Mouse (Mus musculus) CH12.LX (cell line): ENCODE data around the gene Fbxo42. TPM values are rescaled to one million over a fixed set of nuclear protein-coding genes. Genes with fewer than 3 reads are reported as not detected.

Experiments
- DNase-seq: peaks from one replicate; pipeline ENCODE4 v3.0.0-alpha.2; 2013; ENCODE audit errors: extremely low read depth
- H3K27ac ChIP-seq: 2 replicates; pipeline ENCODE4 v1.5.1; 2012; ENCODE audit warnings: low read depth, mild to moderate bottlenecking, control low read depth, moderate library complexity; ENCODE audit not compliant: insufficient read depth
- H3K27me3 ChIP-seq: replicated peaks from 2 replicates; pipeline ENCODE3; 2012; ENCODE audit warnings: inconsistent platforms
- H3K36me3 ChIP-seq, 2 experiments: replicated peaks in 1 of 2; 2 replicates each; pipeline versions ENCODE3 to v1.6.1; 2012; ENCODE audit warnings: inconsistent platforms in 1 of 2, low read length in 1 of 2, mild to moderate bottlenecking in 1 of 2, mixed read lengths in 1 of 2, moderate library complexity in 1 of 2; ENCODE audit not compliant: control insufficient read depth in 1 of 2, insufficient read depth in 1 of 2
- H3K4me1 ChIP-seq, 2 experiments: 2 replicates each; pipeline ENCODE4 v1.6.1; 2012; ENCODE audit warnings: inconsistent platforms in 1 of 2, moderate library complexity in 1 of 2; ENCODE audit not compliant: insufficient read depth in 2 of 2, control insufficient read depth in 1 of 2
- H3K4me2 ChIP-seq: 2 replicates; pipeline ENCODE4 v1.6.1; 2012; ENCODE audit warnings: low read depth, mild to moderate bottlenecking, control low read depth; ENCODE audit not compliant: poor library complexity, insufficient read depth, severe bottlenecking
- H3K4me3 ChIP-seq, 3 experiments: fragments of 150-350 bp in 1 of 3; sonication (generic) in 1 of 3; replicated peaks in 1 of 3; 2 replicates each; pipeline versions ENCODE3 to v1.5.1; 2011 to 2012; ENCODE audit warnings: low read depth in 2 of 3, low read length in 2 of 3, mild to moderate bottlenecking in 2 of 3, moderate library complexity in 2 of 3, control low read depth in 1 of 3, improper control_type of control experiment in 1 of 3, inconsistent platforms in 1 of 3, mixed read lengths in 1 of 3; ENCODE audit not compliant: poor library complexity in 1 of 3
- H3K79me2 ChIP-seq: replicated peaks from 2 replicates; pipeline ENCODE4 v1.6.1; 2012; ENCODE audit warnings: mild to moderate bottlenecking, moderate library complexity; ENCODE audit not compliant: control insufficient read depth, poor library complexity, insufficient read depth, severe bottlenecking; ENCODE audit errors: extremely low read depth
- H3K9ac ChIP-seq: 2 replicates; pipeline ENCODE4 v1.6.1; 2012; ENCODE audit warnings: low read depth, mild to moderate bottlenecking, control low read depth, moderate library complexity; ENCODE audit not compliant: insufficient read depth
- H3K9me3 ChIP-seq: replicated peaks from 2 replicates; pipeline ENCODE3; 2012; ENCODE audit warnings: low read length, inconsistent platforms, mixed read lengths
- CTCF ChIP-seq, 2 experiments: IDR thresholded peaks in 1 of 2; conservative IDR thresholded peaks in 1 of 2; 2 replicates each; pipeline ENCODE4 v1.5.1; 2011 to 2012; ENCODE audit warnings: low read depth in 2 of 2, low read length in 2 of 2, improper control_type of control experiment in 1 of 2, inconsistent platforms in 1 of 2, mild to moderate bottlenecking in 1 of 2, moderate library complexity in 1 of 2
- E2F4 ChIP-seq: IDR thresholded peaks from 2 replicates; pipeline ENCODE4 v1.6.1; 2011; ENCODE audit warnings: low read depth, low read length, improper control_type of control experiment; ENCODE audit not compliant: insufficient replicate concordance
- ELF1 ChIP-seq: IDR thresholded peaks from 2 replicates; pipeline ENCODE4 v1.6.1; 2014; ENCODE audit warnings: low read depth, mild to moderate bottlenecking, inconsistent platforms, low read length, improper control_type of control experiment
- EP300 ChIP-seq: IDR thresholded peaks from 2 replicates; pipeline ENCODE4 v1.6.1; 2011; ENCODE audit warnings: low read length, improper control_type of control experiment
- GABPA ChIP-seq: IDR thresholded peaks from 2 replicates; pipeline ENCODE4 v1.6.1; 2012; ENCODE audit warnings: low read depth, low read length, improper control_type of control experiment, inconsistent platforms; ENCODE audit not compliant: insufficient replicate concordance
- IRF4 ChIP-seq: IDR thresholded peaks from 2 replicates; pipeline ENCODE4 v1.6.1; 2014; ENCODE audit warnings: low read depth, mild to moderate bottlenecking, inconsistent platforms, low read length, improper control_type of control experiment
- JUN ChIP-seq: IDR thresholded peaks from 2 replicates; pipeline ENCODE4 v1.6.1; 2011; ENCODE audit warnings: low read depth, mild to moderate bottlenecking, low read length, improper control_type of control experiment, moderate library complexity; ENCODE audit not compliant: insufficient read depth
- JUND ChIP-seq: conservative IDR thresholded peaks from 2 replicates; pipeline ENCODE4 v1.6.1; 2011; ENCODE audit warnings: low read depth, low read length, improper control_type of control experiment
- KAT2A ChIP-seq: IDR thresholded peaks from 2 replicates; pipeline ENCODE4 v1.6.1; 2012; ENCODE audit warnings: low read length, improper control_type of control experiment, inconsistent platforms; ENCODE audit not compliant: insufficient replicate concordance
- MAZ ChIP-seq: IDR thresholded peaks from 2 replicates; pipeline ENCODE4 v1.6.1; 2012; ENCODE audit warnings: low read depth, mild to moderate bottlenecking, inconsistent platforms, low read length, improper control_type of control experiment, moderate library complexity
- MEF2A ChIP-seq: IDR thresholded peaks from 2 replicates; pipeline ENCODE4 v1.6.1; 2014; ENCODE audit warnings: low read depth, mild to moderate bottlenecking, inconsistent platforms, low read length, improper control_type of control experiment, borderline replicate concordance
- MXI1 ChIP-seq: IDR thresholded peaks from 2 replicates; pipeline ENCODE4 v1.6.1; 2011; ENCODE audit warnings: mild to moderate bottlenecking, low read depth, low read length, improper control_type of control experiment
- NELFE ChIP-seq: IDR thresholded peaks from 2 replicates; pipeline ENCODE4 v1.6.1; 2011; ENCODE audit warnings: low read depth, low read length, improper control_type of control experiment
- PAX5 ChIP-seq: IDR thresholded peaks from 2 replicates; pipeline ENCODE4 v1.6.1; 2012; ENCODE audit warnings: low read length, inconsistent platforms, mixed read lengths
- RAD21 ChIP-seq: IDR thresholded peaks from 2 replicates; pipeline ENCODE4 v1.6.1; 2011; ENCODE audit warnings: low read depth, mild to moderate bottlenecking, low read length, improper control_type of control experiment, moderate library complexity
- RCOR1 ChIP-seq: conservative IDR thresholded peaks from 2 replicates; pipeline ENCODE4 v1.6.1; 2012; ENCODE audit warnings: low read depth, mild to moderate bottlenecking, inconsistent platforms, low read length, improper control_type of control experiment
- SIN3A ChIP-seq: IDR thresholded peaks from 2 replicates; pipeline ENCODE4 v1.6.1; 2012; ENCODE audit warnings: low read length, improper control_type of control experiment, inconsistent platforms
- USF1 ChIP-seq: IDR thresholded peaks from 2 replicates; pipeline ENCODE4 v1.6.1; 2014; ENCODE audit warnings: low read depth, mild to moderate bottlenecking, inconsistent platforms, low read length, improper control_type of control experiment
- USF2 ChIP-seq: conservative IDR thresholded peaks from 2 replicates; pipeline ENCODE4 v1.6.1; 2011; ENCODE audit warnings: low read depth, low read length, improper control_type of control experiment
- ZC3H11A ChIP-seq: IDR thresholded peaks from 2 replicates; pipeline ENCODE4 v1.6.1; 2012; ENCODE audit warnings: low read depth, mild to moderate bottlenecking, inconsistent platforms, low read length, improper control_type of control experiment
- ZMIZ1 ChIP-seq: IDR thresholded peaks from 2 replicates; pipeline ENCODE4 v1.6.1; 2012; ENCODE audit warnings: low read depth, mild to moderate bottlenecking, inconsistent platforms, low read length, improper control_type of control experiment
- dilution Hi-C: fragments of 300-500 bp; cut with MboI; formaldehyde crosslinking; loops from 2 replicates; pipeline ENCODE4 v1.14.3; 2020; ENCODE audit warnings: low sequenced_read_pairs; ENCODE audit not compliant: extremely low pct_unique_long_range_greater_than_20kb, extremely low pct_ligation_motif_present
- in situ Hi-C: fragments of 300-500 bp; cut with MboI; formaldehyde crosslinking; loops from 3 replicates; pipeline ENCODE4 v1.14.3; 2019; ENCODE audit warnings: low sequenced_read_pairs, low pct_ligation_motif_present, low pct_unique_long_range_greater_than_20kb, mixed read lengths
- polyA plus RNA-seq: library from polyadenylated mRNA; unstranded; fragments of >175 nt; gene quantifications from 2 replicates; pipeline ENCODE4 v1.2.1, GENCODE M21; 2012; ENCODE audit warnings: low read depth; ENCODE audit not compliant: insufficient read length
- total RNA-seq, 2 experiments: library from RNA; depleted of rRNA; stranded (reverse); fragments of 300-350 nt in 1 of 2; fragments of >200 nt in 1 of 2; gene quantifications; 2 replicates each; pipeline ENCODE4 v1.2.3; 2012 to 2014

Gene Fbxo42
- total and polyA plus RNA-seq, 3 experiments, result 9.8 to 16.5 (median 14.4) TPM

GRCm38 (mm10) chr4:141251071-141251470 lies 103.4 kb downstream of the Fbxo42 start:
- no peak overlapping the region for H3K4me2 ChIP-seq
- H3K9ac ChIP-seq, result no peak overlapping the region
- peaks cover 12 to 14% of the 10 kb centered on the region in 2 experiments for H3K4me1 ChIP-seq
- H3K79me2 ChIP-seq, result no peaks in the 10 kb centered on the region
- H3K36me3 ChIP-seq, result no peaks in the 10 kb centered on the region
- TF ChIP-seq NELFE (no peak), MAZ (no peak), ZMIZ1 (no peak), MXI1 (no peak), ZC3H11A (no peak), JUND (no peak), IRF4 (no peak), ELF1 (no peak), CTCF (conservative IDR thresholded peaks at IDR 0.05 in 1 of 2, IDR thresholded peaks at IDR 0.05 in 1 of 2; ENCODE audit: low read depth in 2 of 2, low read length in 2 of 2) (no peak), E2F4 (no peak), GABPA (no peak), MEF2A (no peak), KAT2A (no peak), RCOR1 (no peak), EP300 (no peak), USF1 (no peak), PAX5 (no peak), USF2 (no peak), SIN3A (no peak)
- peaks cover 89% of the 10 kb centered on the region for H3K27me3 ChIP-seq
- H3K27ac ChIP-seq, result no peak overlapping the region
- in situ Hi-C loops (no loop called here), dilution Hi-C loops (no loop called here)
- peaks cover 10% of the 10 kb centered on the region for H3K9me3 ChIP-seq
- DNase-seq, result no peak
- H3K4me3 ChIP-seq, result no peak overlapping the region

GRCm38 (mm10) chr4:141252641-141253040 lies 104.9 kb downstream of the Fbxo42 start:
- Histone ChIP-seq H3K27me3 (peaks cover 84% of the 10 kb centered on the region), H3K27ac (no peak overlapping the region), H3K9ac (no peak overlapping the region), H3K4me2 (no peak overlapping the region), H3K36me3 (no peaks in the 10 kb centered on the region), H3K4me3 (no peak overlapping the region), H3K9me3 (peaks cover 8% of the 10 kb centered on the region), H3K4me1 (peaks cover 0 to 2% of the 10 kb centered on the region in 2 experiments; a peak in 2 of 4 replicates), H3K79me2 (no peaks in the 10 kb centered on the region)
- in situ Hi-C loops, result no loop called here
- DNase-seq, result peak; percentile 30
- dilution Hi-C loops, result no loop called here
- TF ChIP-seq CTCF (conservative IDR thresholded peaks at IDR 0.05 in 1 of 2, IDR thresholded peaks at IDR 0.05 in 1 of 2; ENCODE audit: low read depth in 2 of 2, low read length in 2 of 2) (peak in 1 of 2 experiments; percentile 60; a peak in 2 of 4 replicates), MEF2A (no peak), USF1 (no peak), RAD21 (peak; percentile 43), JUN (no peak)

Other genes starting within 250 kb of the Fbxo42 start
- 0.04 TPM in 1 of 2 replicates, not detected in the other for gene Padi2, start 241.6 kb upstream of the Fbxo42 start, total RNA-seq (2012; rRNA removed)
- gene Padi2, start 241.6 kb upstream of the Fbxo42 start, total RNA-seq (2014; rRNA removed), result 0.04 TPM in 1 of 2 replicates, not detected in the other
- not detected in 2 replicates for gene Padi2, start 241.6 kb upstream of the Fbxo42 start, polyA plus RNA-seq
- gene Sdhb, start 186.7 kb upstream of the Fbxo42 start, total RNA-seq (2012; rRNA removed), result 184 and 188 TPM in 2 replicates
- 178 and 190 TPM in 2 replicates for gene Sdhb, start 186.7 kb upstream of the Fbxo42 start, total RNA-seq (2014; rRNA removed)
- gene Sdhb, start 186.7 kb upstream of the Fbxo42 start, polyA plus RNA-seq, result 156 and 162 TPM in 2 replicates
- gene Atp13a2, start 161.0 kb upstream of the Fbxo42 start, total RNA-seq (2012; rRNA removed), result 47.6 and 48.5 TPM in 2 replicates
- gene Atp13a2, start 161.0 kb upstream of the Fbxo42 start, total RNA-seq (2014; rRNA removed), result 22.2 and 24.8 TPM in 2 replicates
- 44.2 and 54.7 TPM in 2 replicates for gene Atp13a2, start 161.0 kb upstream of the Fbxo42 start, polyA plus RNA-seq
- not detected in 2 replicates for gene Mfap2, start 137.5 kb upstream of the Fbxo42 start, total RNA-seq (2012; rRNA removed)
- not detected in 2 replicates for gene Mfap2, start 137.5 kb upstream of the Fbxo42 start, total RNA-seq (2014; rRNA removed)
- not detected in 2 replicates for gene Mfap2, start 137.5 kb upstream of the Fbxo42 start, polyA plus RNA-seq
- 5.9 and 8.3 TPM in 2 replicates for gene Crocc, start 87.4 kb upstream of the Fbxo42 start, total RNA-seq (2012; rRNA removed)
- 3.5 and 4.3 TPM in 2 replicates for gene Crocc, start 87.4 kb upstream of the Fbxo42 start, total RNA-seq (2014; rRNA removed)
- gene Crocc, start 87.4 kb upstream of the Fbxo42 start, polyA plus RNA-seq, result 4.8 and 8.6 TPM in 2 replicates
- gene Necap2, start 69.6 kb upstream of the Fbxo42 start, total RNA-seq (2012; rRNA removed), result 32.6 and 38.9 TPM in 2 replicates
- gene Necap2, start 69.6 kb upstream of the Fbxo42 start, total RNA-seq (2014; rRNA removed), result 34.8 and 41.0 TPM in 2 replicates
- 41.7 and 45.1 TPM in 2 replicates for gene Necap2, start 69.6 kb upstream of the Fbxo42 start, polyA plus RNA-seq
- not detected in 2 replicates for gene Spata21, start 59.6 kb upstream of the Fbxo42 start, total RNA-seq (2012; rRNA removed)
- not detected in 2 replicates for gene Spata21, start 59.6 kb upstream of the Fbxo42 start, total RNA-seq (2014; rRNA removed)
- not detected in 2 replicates for gene Spata21, start 59.6 kb upstream of the Fbxo42 start, polyA plus RNA-seq
- gene Szrd1, start 8.1 kb upstream of the Fbxo42 start, total RNA-seq (2012; rRNA removed), result 82.5 and 106 TPM in 2 replicates
- 77.8 and 80.9 TPM in 2 replicates for gene Szrd1, start 8.1 kb upstream of the Fbxo42 start, total RNA-seq (2014; rRNA removed)
- 126 and 143 TPM in 2 replicates for gene Szrd1, start 8.1 kb upstream of the Fbxo42 start, polyA plus RNA-seq
- gene Rsg1, start 66.0 kb downstream of the Fbxo42 start, total RNA-seq (2012; rRNA removed), result 4.5 and 5.3 TPM in 2 replicates
- gene Rsg1, start 66.0 kb downstream of the Fbxo42 start, total RNA-seq (2014; rRNA removed), result 1.0 and 1.1 TPM in 2 replicates
- 2.8 and 3.2 TPM in 2 replicates for gene Rsg1, start 66.0 kb downstream of the Fbxo42 start, polyA plus RNA-seq
- 0.08 and 0.21 TPM in 2 replicates for gene Arhgef19, start 91.6 kb downstream of the Fbxo42 start, total RNA-seq (2012; rRNA removed)
- 0.15 TPM in 1 of 2 replicates, not detected in the other for gene Arhgef19, start 91.6 kb downstream of the Fbxo42 start, total RNA-seq (2014; rRNA removed)
- 0.19 and 0.40 TPM in 2 replicates for gene Arhgef19, start 91.6 kb downstream of the Fbxo42 start, polyA plus RNA-seq
- gene Epha2, start 153.3 kb downstream of the Fbxo42 start, total RNA-seq (2012; rRNA removed), result 0.67 and 0.81 TPM in 2 replicates
- 0.55 and 0.58 TPM in 2 replicates for gene Epha2, start 153.3 kb downstream of the Fbxo42 start, total RNA-seq (2014; rRNA removed)
- gene Epha2, start 153.3 kb downstream of the Fbxo42 start, polyA plus RNA-seq, result 0.67 and 0.70 TPM in 2 replicates
- not detected in 2 replicates for gene Fam131c, start 220.3 kb downstream of the Fbxo42 start, total RNA-seq (2012; rRNA removed)
- not detected in 2 replicates for gene Fam131c, start 220.3 kb downstream of the Fbxo42 start, total RNA-seq (2014; rRNA removed)
- not detected in 2 replicates for gene Fam131c, start 220.3 kb downstream of the Fbxo42 start, polyA plus RNA-seq